Mouse (Mus musculus) liver, embryonic 11.5 days (tissue): Measurements from ENCODE around the gene Sirpa. TPM values are rescaled to one million over a fixed set of nuclear protein-coding genes. Genes with fewer than 3 reads are reported as not detected.

ENCODE experiments used
- ATAC-seq: fragments of 200-750 bp; cut with Nextera tagmentation; replicated peaks from 2 replicates; pipeline ENCODE4 v1.8.0; 2017; ENCODE audit warnings: moderate number of reproducible peaks, mild to moderate bottlenecking, moderate TSS enrichment, moderate library complexity; ENCODE audit not compliant: low FRiP score
- DNase-seq: peaks from one replicate; pipeline ENCODE4 v3.0.0-alpha.2; 2017; ENCODE audit warnings: low spot score
- H3K27ac ChIP-seq: fragments of 300-500 bp; sonication (generic); 2 replicates; pipeline ENCODE4 v1.5.1; 2014; ENCODE audit warnings: mild to moderate bottlenecking, low read depth, low read length, control low read depth
- H3K27me3 ChIP-seq: fragments of 300-500 bp; sonication (generic); replicated peaks from 2 replicates; pipeline ENCODE4 v1.6.1; 2014; ENCODE audit warnings: low read length, mixed read lengths; ENCODE audit not compliant: control insufficient read depth, insufficient read depth
- H3K36me3 ChIP-seq: fragments of 300-500 bp; sonication (generic); 2 replicates; pipeline ENCODE4 v1.6.1; 2014; ENCODE audit warnings: mild to moderate bottlenecking, low read length, moderate library complexity, mixed read lengths; ENCODE audit not compliant: control insufficient read depth, insufficient read depth
- H3K4me1 ChIP-seq: fragments of 300-500 bp; sonication (generic); replicated peaks from 2 replicates; pipeline ENCODE4 v1.6.1; 2014; ENCODE audit warnings: low read length, mixed read lengths; ENCODE audit not compliant: control insufficient read depth, insufficient read depth
- H3K4me2 ChIP-seq: fragments of 300-500 bp; sonication (generic); 2 replicates; pipeline ENCODE4 v1.6.1; 2014; ENCODE audit warnings: mild to moderate bottlenecking, control low read depth, moderate library complexity
- H3K4me3 ChIP-seq: fragments of 300-500 bp; sonication (generic); 2 replicates; pipeline ENCODE4 v1.5.1; 2014; ENCODE audit warnings: low read depth, low read length, control low read depth
- H3K9ac ChIP-seq: fragments of 300-500 bp; sonication (generic); 2 replicates; pipeline ENCODE4 v1.6.1; 2014; ENCODE audit warnings: low read depth, low read length, control low read depth
- H3K9me3 ChIP-seq: fragments of 300-500 bp; sonication (generic); 2 replicates; pipeline ENCODE4 v1.6.1; 2016; ENCODE audit warnings: low read length, inconsistent platforms, mixed read lengths; ENCODE audit not compliant: control insufficient read depth
- WGBS: fragments of 180-500 bp; shearing (Covaris S2); extraction: QIAGEN DNeasy Blood & Tissue Kit; methylation state at CpG from one replicate; pipeline ENCODE4 v1.1.7; 2014; 5-methylcytosine and 5-hydroxymethylcytosine counted together
- polyA plus RNA-seq: library from polyadenylated mRNA; unstranded; fragments of >200 nt; fragmentation: Nextera tagmentation; extraction: Ambion mirVana; gene quantifications from 2 replicates; pipeline ENCODE4 v1.2.1, GENCODE M21; 2014

The Sirpa gene
- polyA plus RNA-seq, 1 experiment from 2014 or later, result 26.8 TPM

DNA sequence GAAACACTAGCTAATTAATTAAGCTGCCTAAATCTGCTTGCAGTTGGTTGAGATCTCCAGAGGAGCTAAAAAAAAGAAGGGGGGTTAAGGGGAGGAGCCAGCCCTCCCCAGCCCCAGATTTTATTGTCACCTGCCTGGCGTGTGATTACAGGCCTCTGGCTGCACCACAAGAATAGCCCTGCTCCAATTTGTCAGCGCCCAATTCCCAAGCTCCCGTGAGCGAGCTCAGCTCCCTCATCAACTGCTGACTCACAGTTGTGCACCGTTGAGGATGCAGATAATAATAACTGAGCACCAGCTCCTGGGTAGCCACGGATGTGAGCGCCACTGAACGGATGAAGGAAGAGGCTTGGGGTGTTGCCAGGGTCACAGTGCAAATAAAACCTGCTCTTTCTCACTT is 13.6 kb downstream of the Sirpa start:
- H3K9me3 ChIP-seq, result no peaks in the 10 kb centered on the region
- H3K36me3 ChIP-seq, result peaks cover 2% of the 10 kb centered on the region; the same call in 1 of the 2 replicates
- H3K4me3 ChIP-seq, result no peak overlapping the region
- no peak overlapping the region for H3K27ac ChIP-seq
- H3K27me3 ChIP-seq, result no peaks in the 10 kb centered on the region
- H3K4me1 ChIP-seq, result 0 out of 2 replicates have a peak, but pooled peaks cover 2% of the 10 kb centered on the region
- H3K9ac ChIP-seq, result no peak overlapping the region
- DNase-seq (no peak), ATAC-seq (no peak)
- WGBS, result 39% methylated on average over 8 of the region's 8 CpGs
- H3K4me2 ChIP-seq, result no peak overlapping the region

DNA sequence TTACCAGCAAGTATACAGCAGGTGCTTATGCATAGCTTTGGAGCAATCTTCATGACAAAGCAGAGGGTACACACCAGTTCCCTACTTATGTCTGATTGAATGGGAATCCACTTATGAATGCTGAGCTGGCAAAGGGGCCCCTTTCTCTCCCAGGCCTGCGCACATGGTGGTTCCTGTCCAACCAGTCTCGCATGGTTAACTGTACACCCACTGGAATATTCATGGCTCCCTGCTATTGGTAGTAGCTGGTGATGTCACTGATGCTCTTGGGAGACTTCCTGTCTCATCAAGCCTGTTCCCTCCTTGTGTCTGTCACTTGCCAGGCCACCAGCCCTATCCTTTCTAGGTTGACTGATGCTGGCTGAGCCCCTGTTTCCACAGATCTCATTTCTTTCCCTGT is 14.3 kb downstream of the Sirpa start:
- Histone ChIP-seq H3K4me2 (no peak overlapping the region), H3K9me3 (no peaks in the 10 kb centered on the region), H3K27me3 (no peaks in the 10 kb centered on the region), H3K36me3 (peaks cover 2% of the 10 kb centered on the region; the same call in 1 of the 2 replicates), H3K27ac (no peak overlapping the region), H3K4me1 (0 out of 2 replicates have a peak, but pooled peaks cover 2% of the 10 kb centered on the region), H3K4me3 (no peak overlapping the region), H3K9ac (no peak overlapping the region)
- no peak for DNase-seq
- ATAC-seq, result no peak
- 86% methylated on average over 2 of the region's 2 CpGs for WGBS

- Histone ChIP-seq H3K4me1 (no peaks in the 10 kb centered on the region), H3K27me3 (no peaks in the 10 kb centered on the region), H3K27ac (no peak overlapping the region), H3K36me3 (peaks cover 2% of the 10 kb centered on the region; the same call in 1 of the 2 replicates), H3K9me3 (no peaks in the 10 kb centered on the region), H3K4me2 (no peak overlapping the region), H3K4me3 (no peak overlapping the region), H3K9ac (no peak overlapping the region)
- DNase-seq (no peak), ATAC-seq (no peak)
- 80% methylated on average over 6 of the region's 6 CpGs for WGBS
Observed at GRCm38 (mm10) chr2:129613971-129614370, 21.3 kb downstream of the Sirpa start.

DNA sequence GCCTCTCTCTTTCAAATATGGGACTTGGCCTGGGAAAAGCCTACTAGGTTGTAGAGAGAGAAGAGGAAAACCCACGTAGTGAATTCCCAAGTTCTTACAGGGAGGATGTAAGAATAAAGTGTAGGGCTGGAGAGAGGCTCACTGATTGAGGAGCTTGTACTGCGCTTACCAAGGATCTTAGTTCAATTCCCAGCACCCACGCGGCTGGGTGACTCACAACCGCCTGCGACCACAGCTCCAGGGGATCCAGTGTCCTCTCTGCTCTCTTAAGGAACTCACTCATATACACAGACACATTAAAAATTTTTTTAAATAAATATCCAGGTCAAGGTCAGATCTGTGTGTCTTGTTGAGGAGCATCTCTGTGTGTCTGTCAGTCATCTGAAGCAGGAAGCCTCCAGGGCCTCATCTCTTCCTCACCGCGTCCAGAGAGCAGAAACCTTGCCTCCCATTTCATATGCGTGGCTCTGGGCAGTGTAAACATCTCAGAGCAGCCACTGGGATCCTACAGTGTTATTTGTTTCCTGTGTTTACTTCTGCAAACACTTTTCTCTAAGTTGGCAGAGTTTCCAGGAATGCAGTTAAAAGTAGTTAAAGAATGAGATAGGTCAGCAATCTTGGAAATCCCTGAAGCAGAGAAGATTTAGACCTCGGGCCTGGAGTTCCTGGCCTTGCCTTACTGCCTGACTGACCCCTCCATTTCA is 22.0 kb downstream of the Sirpa start:
- H3K27me3 ChIP-seq, result no peaks in the 10 kb centered on the region
- no peak overlapping the region for H3K4me3 ChIP-seq
- H3K9me3 ChIP-seq, result no peaks in the 10 kb centered on the region
- H3K36me3 ChIP-seq, result peaks cover 2% of the 10 kb centered on the region; the same call in 1 of the 2 replicates
- no peak overlapping the region for H3K9ac ChIP-seq
- ATAC-seq (no peak), DNase-seq (no peak)
- H3K27ac ChIP-seq, result no peak overlapping the region
- H3K4me2 ChIP-seq, result no peak overlapping the region
- H3K4me1 ChIP-seq, result no peaks in the 10 kb centered on the region
- WGBS, result 89% methylated on average over 10 of the region's 10 CpGs

DNA sequence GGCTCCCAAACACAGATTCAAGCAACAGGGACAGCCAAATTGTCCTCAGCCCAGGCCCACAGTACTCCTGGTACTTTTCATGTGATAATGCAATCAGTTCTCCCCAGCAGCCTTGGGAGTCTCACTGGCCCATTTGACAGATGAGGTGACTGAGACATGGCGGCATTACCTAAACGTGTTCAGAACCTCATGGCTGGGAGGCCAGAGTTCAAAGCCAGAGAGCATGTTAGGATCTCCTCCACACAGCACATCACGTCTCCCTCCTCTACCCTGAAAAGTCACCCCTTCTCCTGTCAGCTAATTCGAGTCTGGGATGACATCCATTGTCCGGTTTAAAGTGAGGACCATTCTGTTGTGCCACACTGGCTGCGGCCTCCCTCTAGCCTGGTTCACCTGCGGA is 27.5 kb downstream of the Sirpa start:
- no peaks in the 10 kb centered on the region for H3K27me3 ChIP-seq
- WGBS, result 79% methylated on average over 7 of the region's 7 CpGs
- H3K4me1 ChIP-seq, result no peaks in the 10 kb centered on the region
- H3K4me3 ChIP-seq, result no peak overlapping the region
- no peak overlapping the region for H3K4me2 ChIP-seq
- no peak overlapping the region for H3K9ac ChIP-seq
- H3K27ac ChIP-seq, result no peak overlapping the region
- ATAC-seq, result no peak
- no peaks in the 10 kb centered on the region for H3K9me3 ChIP-seq
- 0 out of 2 replicates have a peak, but pooled peaks cover 2% of the 10 kb centered on the region for H3K36me3 ChIP-seq
- DNase-seq, result peak; percentile 10

DNA sequence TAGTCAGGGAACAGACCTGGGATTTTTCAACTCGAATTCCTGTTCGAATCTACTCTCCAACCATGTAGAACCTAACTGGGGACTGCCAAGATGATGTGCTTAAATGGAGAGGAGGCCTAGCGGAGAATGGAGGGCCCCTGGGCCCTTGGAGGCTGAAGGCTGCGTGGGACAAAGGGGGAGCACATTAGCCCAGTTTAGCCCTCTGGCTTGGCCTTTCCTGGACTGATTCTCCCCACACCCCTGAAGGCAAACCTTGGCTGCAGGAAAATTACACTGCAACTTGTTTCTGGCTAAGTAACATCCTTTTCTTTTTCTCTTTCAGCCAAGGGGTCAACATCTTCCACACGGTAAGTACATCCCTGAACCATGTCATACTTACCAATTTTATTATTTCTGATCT is 28.2 kb downstream of the Sirpa start:
- DNase-seq (peak; percentile 29), ATAC-seq (no peak)
- H3K36me3 ChIP-seq, result 0 out of 2 replicates have a peak, but pooled peaks cover 2% of the 10 kb centered on the region
- H3K4me2 ChIP-seq, result no peak overlapping the region
- H3K27ac ChIP-seq, result no peak overlapping the region
- no peaks in the 10 kb centered on the region for H3K27me3 ChIP-seq
- H3K4me1 ChIP-seq, result no peaks in the 10 kb centered on the region
- 86% methylated on average over 5 of the region's 5 CpGs for WGBS
- no peak overlapping the region for H3K9ac ChIP-seq
- no peaks in the 10 kb centered on the region for H3K9me3 ChIP-seq
- H3K4me3 ChIP-seq, result no peak overlapping the region

DNA sequence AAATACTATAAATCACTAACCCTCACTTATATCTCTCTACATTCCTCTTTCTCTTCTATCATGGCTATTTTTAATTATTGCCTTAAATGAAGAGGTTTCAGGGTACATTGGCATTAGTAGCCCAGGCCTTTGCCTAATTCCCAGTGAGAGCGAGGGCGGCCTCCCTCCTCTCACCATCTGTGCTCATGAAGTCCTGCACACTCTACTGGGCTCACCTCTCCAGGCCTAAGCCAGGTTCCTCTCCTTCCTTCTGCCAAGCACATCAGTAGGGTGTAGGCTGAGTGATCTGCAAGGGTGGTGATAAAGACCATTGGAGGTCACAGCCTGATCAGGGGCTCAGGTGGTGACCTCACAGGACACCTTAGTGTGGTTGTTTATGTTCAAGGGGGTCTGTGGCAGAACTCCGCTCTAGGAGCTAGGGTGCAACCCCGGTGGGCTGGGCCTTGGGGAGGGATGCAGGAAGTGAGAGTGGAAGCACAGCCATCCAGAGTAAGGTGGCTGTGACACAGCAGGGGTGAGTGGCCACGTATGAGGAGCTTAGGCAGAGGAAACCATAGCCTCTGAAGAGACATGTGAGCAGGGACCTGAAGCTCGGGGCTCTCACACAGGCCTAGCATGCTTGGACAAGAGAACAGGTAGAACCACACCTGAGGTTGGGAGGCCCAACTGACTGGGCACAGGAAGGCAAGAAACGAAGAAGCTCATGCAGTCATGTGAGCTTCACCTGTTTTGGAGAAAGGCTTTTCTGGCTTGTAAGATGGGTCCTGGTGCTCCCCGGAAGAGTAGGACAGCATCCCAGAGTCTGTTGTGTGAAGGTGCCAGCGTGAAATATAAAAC is 29.2 kb downstream of the Sirpa start:
- Histone ChIP-seq H3K4me3 (no peak overlapping the region), H3K9me3 (no peaks in the 10 kb centered on the region), H3K4me2 (no peak overlapping the region), H3K27me3 (no peaks in the 10 kb centered on the region), H3K27ac (no peak overlapping the region), H3K36me3 (0 out of 2 replicates have a peak, but pooled peaks cover 2% of the 10 kb centered on the region), H3K9ac (no peak overlapping the region), H3K4me1 (no peaks in the 10 kb centered on the region)
- 76% methylated on average over 9 of the region's 9 CpGs for WGBS
- no peak for ATAC-seq
- peak; percentile 18 for DNase-seq

GRCm38 (mm10) chr2:129622918-129623317 is 30.3 kb downstream of the Sirpa start:
- DNase-seq (no peak), ATAC-seq (no peak)
- H3K9ac ChIP-seq, result no peak overlapping the region
- no peaks in the 10 kb centered on the region for H3K9me3 ChIP-seq
- H3K4me1 ChIP-seq, result no peaks in the 10 kb centered on the region
- no peak overlapping the region for H3K4me3 ChIP-seq
- H3K4me2 ChIP-seq, result no peak overlapping the region
- H3K36me3 ChIP-seq, result 0 out of 2 replicates have a peak, but pooled peaks cover 2% of the 10 kb centered on the region
- H3K27me3 ChIP-seq, result no peaks in the 10 kb centered on the region
- H3K27ac ChIP-seq, result no peak overlapping the region
- WGBS, result 80% methylated on average over 5 of the region's 5 CpGs
